Mouse (Mus musculus) limb, embryonic 11.5 days (tissue): ENCODE measurements around the gene Arhgdib. TPM values are rescaled to one million over a fixed set of nuclear protein-coding genes. Genes with fewer than 3 reads are reported as not detected.

Experiments used
- ATAC-seq: fragments of 200-750 bp; cut with Nextera tagmentation; 2 replicates; pipeline ENCODE4 v1.8.0; 2017; ENCODE audit warnings: low read depth; ENCODE audit not compliant: insufficient number of reproducible peaks, low FRiP score, low TSS enrichment
- DNase-seq: peaks from one replicate; pipeline ENCODE4 v3.0.0-alpha.2; 2015; ENCODE audit warnings: low spot score
- H3K27ac ChIP-seq: fragments of 300-500 bp; sonication (generic); replicated peaks from 2 replicates; pipeline ENCODE4 v1.5.1; 2014; ENCODE audit warnings: low read depth, mild to moderate bottlenecking, low read length
- H3K27me3 ChIP-seq: fragments of 300-500 bp; sonication (generic); 2 replicates; pipeline ENCODE4 v1.6.1; 2014; ENCODE audit warnings: mild to moderate bottlenecking, low read length, mixed read lengths; ENCODE audit not compliant: control insufficient read depth, insufficient read depth
- H3K36me3 ChIP-seq: fragments of 300-500 bp; sonication (generic); 2 replicates; pipeline ENCODE4 v1.6.1; 2014; ENCODE audit warnings: mild to moderate bottlenecking, low read length, moderate library complexity, mixed read lengths; ENCODE audit not compliant: control insufficient read depth, insufficient read depth
- H3K4me1 ChIP-seq: fragments of 300-500 bp; sonication (generic); 2 replicates; pipeline ENCODE4 v1.6.1; 2014; ENCODE audit warnings: low read length, mixed read lengths; ENCODE audit not compliant: control insufficient read depth, insufficient read depth
- H3K4me2 ChIP-seq: fragments of 300-500 bp; sonication (generic); 2 replicates; pipeline ENCODE4 v1.6.1; 2014; ENCODE audit warnings: low read depth, mild to moderate bottlenecking, moderate library complexity; ENCODE audit not compliant: severe bottlenecking
- H3K4me3 ChIP-seq: fragments of 300-500 bp; sonication (generic); 2 replicates; pipeline ENCODE4 v1.5.1; 2014; ENCODE audit warnings: low read depth, low read length
- H3K9ac ChIP-seq: fragments of 300-500 bp; sonication (generic); 2 replicates; pipeline ENCODE4 v1.6.1; 2014; ENCODE audit warnings: mild to moderate bottlenecking, low read length
- H3K9me3 ChIP-seq: fragments of 300-500 bp; sonication (generic); 2 replicates; pipeline ENCODE4 v1.6.1; 2016; ENCODE audit warnings: low read length; ENCODE audit not compliant: control insufficient read depth
- WGBS: fragments of 180-500 bp; shearing (Covaris S2); extraction: QIAGEN DNeasy Blood & Tissue Kit; methylation state at CpG from one replicate; pipeline ENCODE4 v1.1.7; 2014; 5-methylcytosine and 5-hydroxymethylcytosine counted together
- polyA plus RNA-seq: library from polyadenylated mRNA; unstranded; fragments of >200 nt; fragmentation: Nextera tagmentation; extraction: Ambion mirVana; gene quantifications from 2 replicates; pipeline ENCODE4 v1.2.1, GENCODE M21; 2014

The Arhgdib gene
- 42.4 and 44.8 TPM in 2 replicates for polyA plus RNA-seq

GRCm38 (mm10) chr6:136941051-136942021 is at the start of gene Arhgdib:
Gene Arhgdib, minus strand, starts transcription at chr6:136941899.
- DNase-seq = peak; percentile 50
- 22% methylated on average over 12 of the region's 12 CpGs for WGBS
- Histone ChIP-seq H3K9me3 (no peaks in the 10 kb centered on the region), H3K9ac (peak within 1 kb of the TSS; percentile 27; the same call in 1 of the 2 replicates), H3K4me1 (peaks cover 17% of the 10 kb centered on the region), H3K27ac (peak within 1 kb of the TSS; percentile 42; the same call in 1 of the 2 replicates), H3K4me2 (peak within 1 kb of the TSS; percentile 3; the same call in 1 of the 2 replicates), H3K4me3 (no peak within 1 kb of the TSS), H3K27me3 (no peaks in the 10 kb centered on the region), H3K36me3 (no peaks in the 10 kb centered on the region)
- ATAC-seq = no peak; the same call in 1 of the 2 replicates

GRCm38 (mm10) chr6:136990557-136990956 is 48.9 kb upstream of the Arhgdib start:
- Histone ChIP-seq H3K27me3 (no peaks in the 10 kb centered on the region), H3K36me3 (no peaks in the 10 kb centered on the region), H3K9ac (no peak overlapping the region), H3K4me1 (no peaks in the 10 kb centered on the region), H3K27ac (no peak overlapping the region), H3K4me2 (no peak overlapping the region), H3K4me3 (no peak overlapping the region), H3K9me3 (no peaks in the 10 kb centered on the region)
- DNase-seq (no peak), ATAC-seq (no peak)
- 37% methylated on average over 8 of the region's 8 CpGs for WGBS

- DNase-seq (no peak), ATAC-seq (no peak)
- H3K27me3 ChIP-seq = no peaks in the 10 kb centered on the region
- H3K4me2 ChIP-seq = no peak overlapping the region
- H3K4me1 ChIP-seq = no peaks in the 10 kb centered on the region
- H3K27ac ChIP-seq = no peak overlapping the region
- H3K36me3 ChIP-seq = no peaks in the 10 kb centered on the region
- H3K9ac ChIP-seq = no peak overlapping the region
- WGBS = 27% methylated on average over 11 of the region's 11 CpGs
- H3K4me3 ChIP-seq = no peak overlapping the region
- no peaks in the 10 kb centered on the region for H3K9me3 ChIP-seq
Observed at GRCm38 (mm10) chr6:136989824-136990497, 48.3 kb upstream of the Arhgdib start.

GRCm38 (mm10) chr6:136988536-136989060 is 46.9 kb upstream of the Arhgdib start:
- H3K27me3 ChIP-seq = no peaks in the 10 kb centered on the region
- H3K4me3 ChIP-seq = no peak overlapping the region
- no peak overlapping the region for H3K9ac ChIP-seq
- H3K9me3 ChIP-seq = no peaks in the 10 kb centered on the region
- ATAC-seq (no peak), DNase-seq (no peak)
- H3K36me3 ChIP-seq = no peaks in the 10 kb centered on the region
- no peaks in the 10 kb centered on the region for H3K4me1 ChIP-seq
- WGBS = 88% methylated on average over 7 of the region's 7 CpGs
- no peak overlapping the region for H3K4me2 ChIP-seq
- no peak overlapping the region for H3K27ac ChIP-seq

- H3K4me2 ChIP-seq = no peak overlapping the region
- H3K36me3 ChIP-seq = no peaks in the 10 kb centered on the region
- no peaks in the 10 kb centered on the region for H3K27me3 ChIP-seq
- H3K4me1 ChIP-seq = no peaks in the 10 kb centered on the region
- H3K4me3 ChIP-seq = no peak overlapping the region
- WGBS = 59% methylated on average over 11 of the region's 11 CpGs
- H3K27ac ChIP-seq = no peak overlapping the region
- H3K9ac ChIP-seq = no peak overlapping the region
- no peaks in the 10 kb centered on the region for H3K9me3 ChIP-seq
- DNase-seq = no peak
- ATAC-seq = no peak
Observed at GRCm38 (mm10) chr6:136986718-136987117, 45.0 kb upstream of the Arhgdib start.

GRCm38 (mm10) chr6:136986019-136986418 is 44.3 kb upstream of the Arhgdib start:
- no peak overlapping the region for H3K4me3 ChIP-seq
- no peak for DNase-seq
- H3K27me3 ChIP-seq = no peaks in the 10 kb centered on the region
- whole genome bisulfite sequencing = 58% methylated on average over 13 of the region's 13 CpGs
- no peak overlapping the region for H3K4me2 ChIP-seq
- no peak overlapping the region for H3K9ac ChIP-seq
- no peaks in the 10 kb centered on the region for H3K4me1 ChIP-seq
- no peaks in the 10 kb centered on the region for H3K36me3 ChIP-seq
- ATAC-seq = no peak
- H3K9me3 ChIP-seq = no peaks in the 10 kb centered on the region
- no peak overlapping the region for H3K27ac ChIP-seq

GRCm38 (mm10) chr6:136983201-136983600 is 41.5 kb upstream of the Arhgdib start:
- H3K4me2 ChIP-seq = no peak overlapping the region
- WGBS = 38% methylated on average over 7 of the region's 7 CpGs
- H3K9ac ChIP-seq = no peak overlapping the region
- H3K27me3 ChIP-seq = no peaks in the 10 kb centered on the region
- no peak overlapping the region for H3K27ac ChIP-seq
- no peaks in the 10 kb centered on the region for H3K36me3 ChIP-seq
- DNase-seq = no peak
- 0 out of 2 replicates have a peak, but pooled peaks cover 3% of the 10 kb centered on the region for H3K4me1 ChIP-seq
- no peak overlapping the region for H3K4me3 ChIP-seq
- no peak for ATAC-seq
- H3K9me3 ChIP-seq = no peaks in the 10 kb centered on the region

- H3K9ac ChIP-seq = no peak overlapping the region
- ATAC-seq = no peak
- H3K4me2 ChIP-seq = no peak overlapping the region
- 0 out of 2 replicates have a peak, but pooled peaks cover 3% of the 10 kb centered on the region for H3K4me1 ChIP-seq
- WGBS = 80% methylated on average over 6 of the region's 6 CpGs
- no peak for DNase-seq
- no peaks in the 10 kb centered on the region for H3K27me3 ChIP-seq
- no peaks in the 10 kb centered on the region for H3K36me3 ChIP-seq
- H3K27ac ChIP-seq = no peak overlapping the region
- no peaks in the 10 kb centered on the region for H3K9me3 ChIP-seq
- no peak overlapping the region for H3K4me3 ChIP-seq
Observed at GRCm38 (mm10) chr6:136982581-136982980, 40.9 kb upstream of the Arhgdib start.
